Mouse (Mus musculus): Measurements from ENCODE around the gene Nbl1. TPM values are rescaled to one million over a fixed set of nuclear protein-coding genes. Genes with fewer than 3 reads are reported as not detected.

Gene Nbl1
- total RNA-seq, 2 experiments from 2014 or later: 25.5 to 29.1 TPM

- intact Hi-C loops (cut with DNase I): no loop called here
- DNase-seq: no peak
Observed at GRCm38 (mm10) chr4:139105453-139105852, 12.7 kb upstream of the Nbl1 start.

- intact Hi-C loops (cut with DNase I): no loop called here
- DNase-seq: no peak
Observed at GRCm38 (mm10) chr4:139101546-139101945, 8.8 kb upstream of the Nbl1 start.

- intact Hi-C loops (cut with DNase I): no loop called here
Observed at GRCm38 (mm10) chr4:139100326-139100725, 7.5 kb upstream of the Nbl1 start.

GRCm38 (mm10) chr4:139096201-139096600, 3.4 kb upstream of the Nbl1 start:
- no peak for DNase-seq
- intact Hi-C loops (cut with DNase I): no loop called here

More at GRCm38 (mm10) chr4:139100326-139100725, 7.5 kb upstream of the Nbl1 start:
- no peak for DNase-seq

- intact Hi-C loops (cut with DNase I): no loop called here
Observed at GRCm38 (mm10) chr4:139095406-139095805, 2.6 kb upstream of the Nbl1 start.

GRCm38 (mm10) chr4:139093196-139093530, 370 bp upstream of the Nbl1 start:
- DNase-seq: no peak
- intact Hi-C loops (cut with DNase I): no loop called here

More at GRCm38 (mm10) chr4:139095406-139095805, 2.6 kb upstream of the Nbl1 start:
- no peak for DNase-seq

- DNase-seq: peak in 1 of 2 experiments; percentile 32
- intact Hi-C loops (cut with DNase I): loop anchor here (2.0 kb wide), 1 partner anchor 39 kb away; the partner anchor contains the start of gene Minos1
Observed at GRCm38 (mm10) chr4:139091478-139092355, 1.1 kb downstream of the Nbl1 start.

- intact Hi-C loops (cut with DNase I): loop anchor here (2.0 kb wide), 1 partner anchor 40 kb away; the partner anchor contains the start of gene Minos1
- DNase-seq: no peak
Observed at GRCm38 (mm10) chr4:139091066-139091465, 1.7 kb downstream of the Nbl1 start.

GRCm38 (mm10) chr4:139090303-139090940, 2.4 kb downstream of the Nbl1 start:
- intact Hi-C loops (cut with DNase I): loop anchor here (2.0 kb wide), 1 partner anchor 40 kb away; the partner anchor contains the start of gene Minos1

GRCm38 (mm10) chr4:139088982-139089671, 3.7 kb downstream of the Nbl1 start:
- intact Hi-C loops (cut with DNase I): loop anchor here (5.0 kb wide), 1 partner anchor 143 kb away; no protein-coding TSS in a partner anchor
- no peak for DNase-seq

More at GRCm38 (mm10) chr4:139090303-139090940, 2.4 kb downstream of the Nbl1 start:
- DNase-seq: no peak

- no peak for DNase-seq
- intact Hi-C loops (cut with DNase I): loop anchor here (1.0 to 5.0 kb wide), 3 partner anchors 145 to 200 kb away; no protein-coding TSS in a partner anchor
Observed at GRCm38 (mm10) chr4:139086984-139087383, 5.8 kb downstream of the Nbl1 start.

- peak; percentile 88 for DNase-seq
Observed at GRCm38 (mm10) chr4:139086037-139086436, 6.8 kb downstream of the Nbl1 start.

GRCm38 (mm10) chr4:139085337-139085736, 7.5 kb downstream of the Nbl1 start:
- no peak for DNase-seq
- intact Hi-C loops (cut with DNase I): loop anchor here (1.0 to 5.0 kb wide), 2 partner anchors 147 to 252 kb away; no protein-coding TSS in a partner anchor

More at GRCm38 (mm10) chr4:139086037-139086436, 6.8 kb downstream of the Nbl1 start:
- intact Hi-C loops (cut with DNase I): loop anchor here (1.0 to 5.0 kb wide), 3 partner anchors 146 to 201 kb away; no protein-coding TSS in a partner anchor

- intact Hi-C loops (cut with DNase I): no loop called here
- no peak for DNase-seq
Observed at GRCm38 (mm10) chr4:139082790-139083564, 9.8 kb downstream of the Nbl1 start.

- no peak for DNase-seq
- intact Hi-C loops (cut with DNase I): no loop called here
Observed at GRCm38 (mm10) chr4:139081270-139081931, 11.4 kb downstream of the Nbl1 start.

GRCm38 (mm10) chr4:139080259-139080658, 12.5 kb downstream of the Nbl1 start:
- intact Hi-C loops (cut with DNase I): no loop called here
- DNase-seq: no peak

GRCm38 (mm10) chr4:139079439-139079838, 13.4 kb downstream of the Nbl1 start:
- DNase-seq: no peak
- intact Hi-C loops (cut with DNase I): no loop called here

GRCm38 (mm10) chr4:139078726-139079125, 14.1 kb downstream of the Nbl1 start:
- intact Hi-C loops (cut with DNase I): loop anchor here (1.0 kb wide), 1 partner anchor 156 kb away; no protein-coding TSS in a partner anchor
- no peak for DNase-seq

GRCm38 (mm10) chr4:139078313-139078712, 14.5 kb downstream of the Nbl1 start:
- DNase-seq: no peak
- intact Hi-C loops (cut with DNase I): loop anchor here (1.0 kb wide), 1 partner anchor 156 kb away; no protein-coding TSS in a partner anchor
